Comparison of ENCODE assay signal across 8 mouse cellular contexts in genomic region chr10:128344568-128345275, GRCm38 (mm10). TPM values are rescaled to one million over a fixed set of nuclear protein-coding genes. Genes with fewer than 3 reads are reported as not detected.
A peak's percentile ranks its signal among the peaks of the same experiment; 100 is the strongest.
DNase-seq lines count a peak whose midpoint lies in the region; ATAC-seq lines count a peak whose summit lies in the region.

No protein-coding gene starts in this region.

- H3K27ac ChIP-seq in midbrain, embryonic 12.5 days (replicated peaks) = peak overlapping the region; percentile 56; the same call in 1 of the 2 replicates
- no peak overlapping the region for H3K27ac ChIP-seq in midbrain, embryonic 11.5 days (ENCODE audit: low read depth, low read length)
- peak overlapping the region; percentile 53 for H3K27ac ChIP-seq in midbrain, embryonic 16.5 days (ENCODE audit: low read length)
- H3K27ac ChIP-seq in stomach, embryonic 16.5 days (ENCODE audit: low read length) = peak overlapping the region; percentile 86

- DNase-seq in midbrain, embryonic 11.5 days (ENCODE audit: low spot score, missing footprints) = no peak
- peak; percentile 34 to 55 for DNase-seq in adrenal gland, postnatal 4 days (ENCODE audit: low spot score in 2 of 2)
- peak; percentile 46 to 55 for DNase-seq in frontal cortex, postnatal 14 days (ENCODE audit: low spot score in 2 of 2)
- DNase-seq in left cerebral cortex, postnatal 4 days = peak; percentile 57

- intact Hi-C loops in left cerebral cortex, postnatal 4 days (cut with DNase I) = no loop called here

- H3K9me3 ChIP-seq in midbrain, embryonic 12.5 days = no peaks in the 10 kb centered on the region
- no peaks in the 10 kb centered on the region for H3K9me3 ChIP-seq in midbrain, embryonic 11.5 days (ENCODE audit: control insufficient read depth, low read length)
- no peaks in the 10 kb centered on the region for H3K9me3 ChIP-seq in midbrain, embryonic 16.5 days (replicated peaks; ENCODE audit: control insufficient read depth, low read length, poor library complexity, severe bottlenecking)
- H3K9me3 ChIP-seq in stomach, embryonic 16.5 days (replicated peaks; ENCODE audit: control insufficient read depth, low read length) = no peaks in the 10 kb centered on the region

- no peak overlapping the region for H3K4me2 ChIP-seq in midbrain, embryonic 12.5 days (replicated peaks)
- H3K4me2 ChIP-seq in midbrain, embryonic 11.5 days = no peak overlapping the region
- no peak overlapping the region for H3K4me2 ChIP-seq in midbrain, embryonic 16.5 days (ENCODE audit: low read length)
- H3K4me2 ChIP-seq in stomach, embryonic 16.5 days (ENCODE audit: low read depth, low read length) = peak overlapping the region; percentile 40

- H3K4me1 ChIP-seq in midbrain, embryonic 12.5 days = no peaks in the 10 kb centered on the region
- no peaks in the 10 kb centered on the region for H3K4me1 ChIP-seq in midbrain, embryonic 11.5 days (ENCODE audit: control insufficient read depth, insufficient read depth, low read length)
- H3K4me1 ChIP-seq in midbrain, embryonic 16.5 days (ENCODE audit: control insufficient read depth, insufficient read depth, low read length) = peaks cover 9% of the 10 kb centered on the region
- peaks cover 9% of the 10 kb centered on the region for H3K4me1 ChIP-seq in stomach, embryonic 16.5 days (ENCODE audit: control insufficient read depth, insufficient read depth, low read length)

- ATAC-seq in midbrain, embryonic 12.5 days (ENCODE audit: low FRiP score, low read depth) = no peak
- no peak for ATAC-seq in midbrain, embryonic 11.5 days (ENCODE audit: low FRiP score)
- peak; percentile 94 for ATAC-seq in inflammation-experienced regulatory T-cells, adult 6 months
- no peak for ATAC-seq in midbrain, embryonic 16.5 days
- ATAC-seq in stomach, embryonic 16.5 days (ENCODE audit: insufficient read depth, low FRiP score) = peak; percentile 91

- no peak overlapping the region for H3K9ac ChIP-seq in midbrain, embryonic 12.5 days (replicated peaks)
- no peak overlapping the region for H3K9ac ChIP-seq in midbrain, embryonic 11.5 days (ENCODE audit: low read length)
- H3K9ac ChIP-seq in midbrain, embryonic 16.5 days (ENCODE audit: low read depth, low read length) = no peak overlapping the region
- H3K9ac ChIP-seq in stomach, embryonic 16.5 days (ENCODE audit: low read length) = peak overlapping the region; percentile 48; the same call in 1 of the 2 replicates

- WGBS in midbrain, embryonic 12.5 days = 65% methylated on average over 7 of the region's 7 CpGs
- WGBS in midbrain, embryonic 11.5 days = 76% methylated on average over 7 of the region's 7 CpGs
- 56% methylated on average over 7 of the region's 7 CpGs for WGBS in midbrain, embryonic 16.5 days
- WGBS in stomach, embryonic 16.5 days = 16% methylated on average over 7 of the region's 7 CpGs

- no peaks in the 10 kb centered on the region for H3K27me3 ChIP-seq in midbrain, embryonic 12.5 days
- H3K27me3 ChIP-seq in midbrain, embryonic 11.5 days (ENCODE audit: control insufficient read depth, insufficient read depth, low read length) = no peaks in the 10 kb centered on the region
- H3K27me3 ChIP-seq in midbrain, embryonic 16.5 days (ENCODE audit: control insufficient read depth, insufficient read depth, low read depth, low read length) = no peaks in the 10 kb centered on the region
- no peaks in the 10 kb centered on the region for H3K27me3 ChIP-seq in stomach, embryonic 16.5 days (ENCODE audit: control insufficient read depth, insufficient read depth, low read length)

- peaks cover 8% of the 10 kb centered on the region for H3K36me3 ChIP-seq in midbrain, embryonic 12.5 days
- H3K36me3 ChIP-seq in midbrain, embryonic 11.5 days (ENCODE audit: control insufficient read depth, insufficient read depth, low read length) = no peaks in the 10 kb centered on the region
- H3K36me3 ChIP-seq in midbrain, embryonic 16.5 days (ENCODE audit: control insufficient read depth, insufficient read depth, low read length) = no peaks in the 10 kb centered on the region
- no peaks in the 10 kb centered on the region for H3K36me3 ChIP-seq in stomach, embryonic 16.5 days (ENCODE audit: control insufficient read depth, insufficient read depth, low read length)

- no peak overlapping the region for H3K4me3 ChIP-seq in midbrain, embryonic 12.5 days
- H3K4me3 ChIP-seq in midbrain, embryonic 11.5 days (ENCODE audit: low read depth, low read length) = no peak overlapping the region
- no peak overlapping the region for H3K4me3 ChIP-seq in midbrain, embryonic 16.5 days (ENCODE audit: low read depth, low read length)
- peak overlapping the region; percentile 26 for H3K4me3 ChIP-seq in stomach, embryonic 16.5 days (replicated peaks; ENCODE audit: low read length)

RNA-seq across cellular contexts. Expression of gene Cs, which starts 7.2 kb away (rescaled TPM):
- polyA plus RNA-seq in midbrain, embryonic 12.5 days (2016; fragmentation: Nextera tagmentation; extraction: Ambion mirVana) = 205 and 209 TPM in 2 replicates
- 236 and 248 TPM in 2 replicates for polyA plus RNA-seq in midbrain, embryonic 11.5 days (2014; fragmentation: Nextera tagmentation; extraction: Ambion mirVana)
- total RNA-seq in adrenal gland, postnatal 4 days (2021) = 100 to 1,000 TPM; 300 to 355 TPM
- polyA plus RNA-seq in inflammation-experienced regulatory T-cells, adult 6 months (2017; shearing (Covaris generic)) = 100 to 1,000 TPM; 138 to 155 (median 155) TPM
- total RNA-seq in left cerebral cortex, postnatal 4 days (2021) = 100 to 1,000 TPM; 236 to 250 TPM
- 247 and 265 TPM in 2 replicates for polyA plus RNA-seq in midbrain, embryonic 16.5 days (2015; fragmentation: Nextera tagmentation; extraction: Ambion mirVana)
- 221 and 230 TPM in 2 replicates for polyA plus RNA-seq in stomach, embryonic 16.5 days (2015; fragmentation: Nextera tagmentation; extraction: Ambion mirVana)

RNA-seq across cellular contexts. Expression of gene Cnpy2, which starts 22.5 kb away (rescaled TPM):
- polyA plus RNA-seq in midbrain, embryonic 12.5 days (2016; fragmentation: Nextera tagmentation; extraction: Ambion mirVana) = 219 and 220 TPM in 2 replicates
- 222 and 239 TPM in 2 replicates for polyA plus RNA-seq in midbrain, embryonic 11.5 days (2014; fragmentation: Nextera tagmentation; extraction: Ambion mirVana)
- 100 to 1,000 TPM; 178 to 188 TPM for total RNA-seq in adrenal gland, postnatal 4 days (2021)
- polyA plus RNA-seq in inflammation-experienced regulatory T-cells, adult 6 months (2017; shearing (Covaris generic)) = 100 to 1,000 TPM; 101 to 106 (median 102) TPM
- total RNA-seq in left cerebral cortex, postnatal 4 days (2021) = 10 to 100 TPM; 81.0 to 86.0 TPM
- polyA plus RNA-seq in midbrain, embryonic 16.5 days (2015; fragmentation: Nextera tagmentation; extraction: Ambion mirVana) = 185 and 191 TPM in 2 replicates
- 310 and 315 TPM in 2 replicates for polyA plus RNA-seq in stomach, embryonic 16.5 days (2015; fragmentation: Nextera tagmentation; extraction: Ambion mirVana)

RNA-seq across cellular contexts. Expression of gene Coq10a, which starts 24.1 kb away (rescaled TPM):
- polyA plus RNA-seq in midbrain, embryonic 12.5 days (2016; fragmentation: Nextera tagmentation; extraction: Ambion mirVana) = 28.6 and 33.6 TPM in 2 replicates
- 23.1 and 23.4 TPM in 2 replicates for polyA plus RNA-seq in midbrain, embryonic 11.5 days (2014; fragmentation: Nextera tagmentation; extraction: Ambion mirVana)
- 10 to 100 TPM; 48.3 to 62.1 TPM for total RNA-seq in adrenal gland, postnatal 4 days (2021)
- 10 to 100 TPM; 12.8 to 19.9 (median 17.3) TPM for polyA plus RNA-seq in inflammation-experienced regulatory T-cells, adult 6 months (2017; shearing (Covaris generic))
- 10 to 100 TPM; 57.7 to 58.1 TPM for total RNA-seq in left cerebral cortex, postnatal 4 days (2021)
- 36.8 and 40.3 TPM in 2 replicates for polyA plus RNA-seq in midbrain, embryonic 16.5 days (2015; fragmentation: Nextera tagmentation; extraction: Ambion mirVana)
- polyA plus RNA-seq in stomach, embryonic 16.5 days (2015; fragmentation: Nextera tagmentation; extraction: Ambion mirVana) = 3.4 and 3.5 TPM in 2 replicates

RNA-seq across cellular contexts. Expression of gene Ankrd52, which starts 32.2 kb away (rescaled TPM):
- 12.9 and 13.5 TPM in 2 replicates for polyA plus RNA-seq in midbrain, embryonic 12.5 days (2016; fragmentation: Nextera tagmentation; extraction: Ambion mirVana)
- polyA plus RNA-seq in midbrain, embryonic 11.5 days (2014; fragmentation: Nextera tagmentation; extraction: Ambion mirVana) = 7.5 and 8.6 TPM in 2 replicates
- total RNA-seq in adrenal gland, postnatal 4 days (2021) = 10 to 100 TPM; 71.5 to 75.1 TPM
- polyA plus RNA-seq in inflammation-experienced regulatory T-cells, adult 6 months (2017; shearing (Covaris generic)) = 1 to 10 TPM; 1.7 to 6.7 (median 3.6) TPM
- 10 to 100 TPM; 84.9 to 85.5 TPM for total RNA-seq in left cerebral cortex, postnatal 4 days (2021)
- polyA plus RNA-seq in midbrain, embryonic 16.5 days (2015; fragmentation: Nextera tagmentation; extraction: Ambion mirVana) = 9.9 and 13.6 TPM in 2 replicates
- polyA plus RNA-seq in stomach, embryonic 16.5 days (2015; fragmentation: Nextera tagmentation; extraction: Ambion mirVana) = 8.4 and 10.0 TPM in 2 replicates

RNA-seq across cellular contexts. Expression of gene Pan2, which starts 41.6 kb away (rescaled TPM):
- polyA plus RNA-seq in midbrain, embryonic 12.5 days (2016; fragmentation: Nextera tagmentation; extraction: Ambion mirVana) = 39.8 and 41.7 TPM in 2 replicates
- 37.2 and 37.5 TPM in 2 replicates for polyA plus RNA-seq in midbrain, embryonic 11.5 days (2014; fragmentation: Nextera tagmentation; extraction: Ambion mirVana)
- total RNA-seq in adrenal gland, postnatal 4 days (2021) = 10 to 100 TPM; 43.6 to 45.3 TPM
- 10 to 100 TPM; 17.4 to 36.9 (median 27.5) TPM for polyA plus RNA-seq in inflammation-experienced regulatory T-cells, adult 6 months (2017; shearing (Covaris generic))
- 10 to 100 TPM; 19.9 to 22.4 TPM for total RNA-seq in left cerebral cortex, postnatal 4 days (2021)
- polyA plus RNA-seq in midbrain, embryonic 16.5 days (2015; fragmentation: Nextera tagmentation; extraction: Ambion mirVana) = 20.8 and 22.3 TPM in 2 replicates
- 29.0 and 30.4 TPM in 2 replicates for polyA plus RNA-seq in stomach, embryonic 16.5 days (2015; fragmentation: Nextera tagmentation; extraction: Ambion mirVana)

Comparison
In these comparisons a context has a peak if more than half of its experiments do, and no peak if none do; other contexts are left out.
1. ATAC-seq: peak in inflammation-experienced regulatory T-cells, adult 6 months (single experiment) and stomach, embryonic 16.5 days (single experiment); none in midbrain, embryonic 12.5 days (single experiment), midbrain, embryonic 11.5 days (single experiment) and midbrain, embryonic 16.5 days (single experiment).